ENCODE assay signal across 7 mouse cellular contexts in the genomic region with DNA sequence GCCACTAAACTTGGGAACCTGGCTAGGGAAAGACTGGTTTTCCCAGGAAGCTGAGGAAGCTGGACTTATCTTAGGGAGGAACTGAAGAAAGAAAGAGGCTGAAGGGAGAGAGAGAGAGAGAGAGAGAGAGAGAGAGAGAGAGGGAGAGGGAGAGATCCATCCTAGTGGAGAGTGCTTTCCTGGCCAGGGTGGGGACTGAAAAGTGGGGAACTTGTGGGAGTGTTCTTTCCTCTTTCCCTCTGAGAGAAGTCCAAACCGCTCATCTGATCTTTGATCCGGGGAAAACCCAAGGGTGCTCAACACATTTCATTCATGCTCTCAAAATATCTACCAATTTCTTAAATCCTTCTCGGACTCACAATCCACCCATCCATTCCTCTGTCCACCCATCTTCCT. TPM values are rescaled to one million over a fixed set of nuclear protein-coding genes. Genes with fewer than 3 reads are reported as not detected.
DNase-seq lines count a peak whose midpoint lies in the region; ATAC-seq and TF ChIP-seq lines count a peak whose summit lies in the region.

No protein-coding gene starts in this region.

- H3K4me3 ChIP-seq in lung, embryonic 15.5 days: peak overlapping the region; percentile 56
- H3K4me3 ChIP-seq in forebrain, embryonic 11.5 days (ENCODE audit: low read depth, low read length): peak overlapping the region; percentile 34
- peak overlapping the region; percentile 43 for H3K4me3 ChIP-seq in limb, embryonic 14.5 days (replicated peaks; ENCODE audit: low read length)
- H3K4me3 ChIP-seq in stomach, embryonic 15.5 days (replicated peaks): peak overlapping the region; percentile 57

- peak overlapping the region; percentile 53; the same call in 1 of the 2 replicates for H3K9ac ChIP-seq in lung, embryonic 15.5 days
- peak overlapping the region; percentile 49 for H3K9ac ChIP-seq in forebrain, embryonic 11.5 days (ENCODE audit: low read length)
- H3K9ac ChIP-seq in limb, embryonic 14.5 days (ENCODE audit: low read depth, low read length, severe bottlenecking): peak overlapping the region; percentile 50
- H3K9ac ChIP-seq in stomach, embryonic 15.5 days: no peak overlapping the region

- TF ChIP-seq POLR2A in limb, embryonic 14.5 days (IDR thresholded peaks at IDR 0.05; ENCODE audit: borderline replicate concordance, extremely low read depth, insufficient read depth, insufficient read length): no peak

- no peaks in the 10 kb centered on the region for H3K36me3 ChIP-seq in lung, embryonic 15.5 days
- no peaks in the 10 kb centered on the region for H3K36me3 ChIP-seq in forebrain, embryonic 11.5 days (ENCODE audit: control insufficient read depth, insufficient read depth, low read length)
- H3K36me3 ChIP-seq in limb, embryonic 14.5 days (ENCODE audit: control insufficient read depth, insufficient read depth, low read length): no peaks in the 10 kb centered on the region
- H3K36me3 ChIP-seq in stomach, embryonic 15.5 days: no peaks in the 10 kb centered on the region

- peak overlapping the region; percentile 63 for H3K27ac ChIP-seq in lung, embryonic 15.5 days
- no peak overlapping the region for H3K27ac ChIP-seq in forebrain, embryonic 11.5 days (ENCODE audit: low read depth, low read length)
- no peak overlapping the region for H3K27ac ChIP-seq in limb, embryonic 14.5 days (replicated peaks; ENCODE audit: low read depth, low read length)
- H3K27ac ChIP-seq in stomach, embryonic 15.5 days: 0 out of 2 replicates have a peak overlapping the region, but pooled peaks have one; percentile 66

- H3K27me3 ChIP-seq in lung, embryonic 15.5 days: no peaks in the 10 kb centered on the region
- H3K27me3 ChIP-seq in forebrain, embryonic 11.5 days (ENCODE audit: control insufficient read depth, insufficient read depth, low read length): no peaks in the 10 kb centered on the region; the same call in 1 of the 2 replicates
- peaks cover 3% of the 10 kb centered on the region; the same call in 1 of the 2 replicates for H3K27me3 ChIP-seq in limb, embryonic 14.5 days (ENCODE audit: control insufficient read depth, insufficient read depth, low read length)
- no peaks in the 10 kb centered on the region for H3K27me3 ChIP-seq in stomach, embryonic 15.5 days (replicated peaks)

- peaks cover 28% of the 10 kb centered on the region for H3K4me1 ChIP-seq in lung, embryonic 15.5 days
- H3K4me1 ChIP-seq in forebrain, embryonic 11.5 days (replicated peaks; ENCODE audit: control insufficient read depth, insufficient read depth, low read length): no peaks in the 10 kb centered on the region
- H3K4me1 ChIP-seq in limb, embryonic 14.5 days (ENCODE audit: control insufficient read depth, insufficient read depth, low read length): peaks cover 2% of the 10 kb centered on the region; the same call in 1 of the 2 replicates
- H3K4me1 ChIP-seq in stomach, embryonic 15.5 days: 0 out of 2 replicates have a peak, but pooled peaks cover 3% of the 10 kb centered on the region

- WGBS in lung, embryonic 15.5 days: 28% methylated on average over 3 of the region's 3 CpGs
- WGBS in forebrain, embryonic 11.5 days: 6% methylated on average over 3 of the region's 3 CpGs
- 10% methylated on average over 3 of the region's 3 CpGs for WGBS in limb, embryonic 14.5 days
- WGBS in stomach, embryonic 15.5 days: 13% methylated on average over 3 of the region's 3 CpGs

- DNase-seq in lung, postnatal 4 days: no peak
- DNase-seq in forebrain, embryonic 11.5 days (ENCODE audit: low spot score): no peak
- DNase-seq in limb, embryonic 14.5 days (ENCODE audit: low spot score): no peak
- no peak for DNase-seq in ovary, postnatal 10 days (ENCODE audit: low spot score)
- no peak for DNase-seq in gastrocnemius, adult 18-20 months (ENCODE audit: low spot score)

- H3K9me3 ChIP-seq in lung, embryonic 15.5 days: no peaks in the 10 kb centered on the region
- H3K9me3 ChIP-seq in forebrain, embryonic 11.5 days (ENCODE audit: control insufficient read depth, low read length): no peaks in the 10 kb centered on the region
- no peaks in the 10 kb centered on the region for H3K9me3 ChIP-seq in limb, embryonic 14.5 days (ENCODE audit: control insufficient read depth, low read length)
- no peaks in the 10 kb centered on the region for H3K9me3 ChIP-seq in stomach, embryonic 15.5 days

- peak overlapping the region; percentile 73 for H3K4me2 ChIP-seq in lung, embryonic 15.5 days
- peak overlapping the region; percentile 66 for H3K4me2 ChIP-seq in forebrain, embryonic 11.5 days (ENCODE audit: low read depth, low read length, severe bottlenecking)
- H3K4me2 ChIP-seq in limb, embryonic 14.5 days (replicated peaks; ENCODE audit: low read depth, low read length, severe bottlenecking): peak overlapping the region; percentile 85
- peak overlapping the region; percentile 85 for H3K4me2 ChIP-seq in stomach, embryonic 15.5 days

- ATAC-seq in lung, embryonic 15.5 days (ENCODE audit: borderline replicate concordance, extremely low read depth, low FRiP score, low TSS enrichment): no peak; the same call in 1 of the 2 replicates
- ATAC-seq in forebrain, embryonic 11.5 days (replicated peaks; ENCODE audit: low FRiP score): peak; percentile 11; the same call in 1 of the 2 replicates
- no peak for ATAC-seq in limb, embryonic 14.5 days (ENCODE audit: low FRiP score, low read depth)
- peak; percentile 28; the same call in 1 of the 2 replicates for ATAC-seq in stomach, embryonic 15.5 days (ENCODE audit: insufficient read depth, low FRiP score, low read depth)

RNA-seq across cellular contexts. Expression of a gene that starts 0.4 kb away (rescaled TPM):
- 30.0 and 30.9 TPM in 2 replicates for polyA plus RNA-seq in lung, embryonic 15.5 days (2015; fragmentation: Nextera tagmentation; extraction: Ambion mirVana)
- polyA plus RNA-seq in forebrain, embryonic 11.5 days (2014; fragmentation: Nextera tagmentation; extraction: Ambion mirVana): 2.0 and 2.4 TPM in 2 replicates
- 29.3 and 32.1 TPM in 2 replicates for polyA plus RNA-seq in limb, embryonic 14.5 days (2012; rRNA removed)
- 39.5 and 46.3 TPM in 2 replicates for polyA plus RNA-seq in limb, embryonic 14.5 days (2014; fragmentation: Nextera tagmentation; extraction: Ambion mirVana)
- polyA plus RNA-seq in stomach, embryonic 15.5 days (2015; fragmentation: Nextera tagmentation; extraction: Ambion mirVana): 15.9 and 19.4 TPM in 2 replicates
- 1 to 10 TPM; 3.9 to 6.0 TPM for total RNA-seq in gastrocnemius, adult 18-20 months (2021)

Comparison
In these comparisons a context has a peak if more than half of its experiments do, and no peak if none do; other contexts are left out.
1. ATAC-seq: peak in forebrain, embryonic 11.5 days (single experiment) and stomach, embryonic 15.5 days (single experiment); none in lung, embryonic 15.5 days (single experiment) and limb, embryonic 14.5 days (single experiment).
2. H3K27ac ChIP-seq: peak in lung, embryonic 15.5 days (single experiment) and stomach, embryonic 15.5 days (single experiment); none in forebrain, embryonic 11.5 days (single experiment) and limb, embryonic 14.5 days (single experiment).
3. Peak in every context shown above with its lines, with median percentiles within 50 percentile points of each other: H3K4me2 ChIP-seq and H3K4me3 ChIP-seq.